Mouse (Mus musculus): ENCODE measurements around the gene Prkab1.

DNA sequence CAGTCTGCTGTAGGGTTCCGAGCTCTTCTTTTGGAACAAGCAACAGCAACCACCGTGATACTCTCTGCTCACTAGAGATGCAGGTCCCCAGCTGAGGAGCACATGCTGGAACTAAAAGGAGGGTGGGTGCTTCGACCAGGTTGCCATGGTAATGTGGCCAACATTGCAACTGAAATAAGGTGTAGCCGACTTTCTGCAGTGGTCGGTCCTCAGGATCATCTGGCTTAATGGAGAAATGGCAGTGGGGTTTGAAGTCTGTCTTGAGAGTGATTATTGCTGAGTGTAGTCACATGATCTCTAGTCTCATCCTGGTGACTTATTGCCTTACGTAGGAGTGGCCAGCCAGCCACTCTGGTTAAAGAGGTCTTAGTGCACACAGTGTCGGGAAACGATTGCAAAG, 10.5 kb downstream of the Prkab1 start:
- TF ChIP-seq POLR2A (IDR thresholded peaks at IDR 0.05; ENCODE audit: borderline replicate concordance, extremely low read depth, low read depth, low read length) = no peak
- TF ChIP-seq CTCF (IDR thresholded peaks at IDR 0.05; ENCODE audit: insufficient read depth, low read length) = no peak

Data from lung, adult 2 months (tissue).